Mouse (Mus musculus): ENCODE measurements around the gene Gm49361.
"Not testable (repeated sequence)": the region's sequence is repeated elsewhere in the genome, so short reads cannot be mapped to it uniquely, and the experiment has no call there.

Gm49361 gene

GRCm38 (mm10) chr14:57691316-57691715 is 54.6 kb downstream of the Gm49361 start:
- DNase-seq (ENCODE audit: low read depth, low spot score), result no peak

DNA sequence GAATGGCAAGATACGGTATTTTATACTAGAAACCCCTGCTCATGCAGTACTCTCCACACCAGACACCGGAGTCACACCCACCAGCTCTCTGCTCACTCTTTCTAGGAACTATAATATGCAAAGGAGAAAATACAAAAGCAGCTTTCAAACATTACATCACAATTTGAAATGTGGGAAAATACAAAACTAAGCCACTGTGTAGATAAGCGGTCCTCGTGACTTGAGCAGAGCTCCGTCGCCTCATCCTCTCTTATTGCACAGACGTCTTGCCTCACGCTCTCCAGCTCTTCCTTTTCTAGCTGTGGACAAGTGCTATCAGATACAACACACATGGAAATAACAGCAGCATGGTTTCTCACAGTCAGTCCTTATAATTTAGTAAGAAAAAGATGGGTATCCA is 55.2 kb downstream of the Gm49361 start:
- DNase-seq (ENCODE audit: low read depth, low spot score), result no peak

GRCm38 (mm10) chr14:57688066-57688465 is 57.8 kb downstream of the Gm49361 start:
- DNase-seq (ENCODE audit: low read depth, low spot score), result not testable (repeated sequence)

GRCm38 (mm10) chr14:57687441-57687840 is 58.5 kb downstream of the Gm49361 start:
- DNase-seq (ENCODE audit: low read depth, low spot score), result no peak

- DNase-seq (ENCODE audit: low read depth, low spot score), result no peak
Measured at GRCm38 (mm10) chr14:57686647-57687046, 59.3 kb downstream of the Gm49361 start.

GRCm38 (mm10) chr14:57684579-57684978 is 61.3 kb downstream of the Gm49361 start:
- DNase-seq (ENCODE audit: low read depth, low spot score), result peak; percentile 69

- DNase-seq (ENCODE audit: low read depth, low spot score), result no peak
Measured at GRCm38 (mm10) chr14:57682751-57683150, 63.2 kb downstream of the Gm49361 start.

DNA sequence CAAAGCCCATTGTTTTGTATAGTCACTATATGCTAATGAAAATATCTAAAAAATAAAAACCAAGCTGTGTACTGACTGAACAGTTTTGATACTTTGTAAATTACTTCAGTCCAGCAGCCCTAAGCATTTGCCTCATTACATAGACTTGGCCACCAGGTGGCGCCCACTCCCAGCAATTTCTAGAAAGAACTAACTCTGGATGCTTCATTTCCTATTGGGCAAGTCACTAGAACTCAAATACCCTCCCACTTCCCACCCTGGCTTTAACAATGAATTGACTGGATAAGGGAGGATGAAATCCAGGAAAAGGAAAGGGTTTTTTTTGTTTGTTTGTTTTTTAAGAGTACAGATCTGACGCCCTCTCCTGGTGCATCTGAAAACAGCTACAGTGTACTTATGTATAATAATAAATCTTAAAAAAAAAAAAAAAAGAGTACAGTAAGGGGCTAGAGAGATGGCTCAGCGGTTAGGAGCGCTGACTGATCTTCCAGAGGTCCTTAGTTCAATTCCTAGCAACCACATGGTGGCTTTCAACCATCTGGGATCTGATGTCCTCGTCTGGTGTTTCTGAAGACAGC is 65.9 kb downstream of the Gm49361 start:
- peak; percentile 84 for DNase-seq (ENCODE audit: low read depth, low spot score)

DNA sequence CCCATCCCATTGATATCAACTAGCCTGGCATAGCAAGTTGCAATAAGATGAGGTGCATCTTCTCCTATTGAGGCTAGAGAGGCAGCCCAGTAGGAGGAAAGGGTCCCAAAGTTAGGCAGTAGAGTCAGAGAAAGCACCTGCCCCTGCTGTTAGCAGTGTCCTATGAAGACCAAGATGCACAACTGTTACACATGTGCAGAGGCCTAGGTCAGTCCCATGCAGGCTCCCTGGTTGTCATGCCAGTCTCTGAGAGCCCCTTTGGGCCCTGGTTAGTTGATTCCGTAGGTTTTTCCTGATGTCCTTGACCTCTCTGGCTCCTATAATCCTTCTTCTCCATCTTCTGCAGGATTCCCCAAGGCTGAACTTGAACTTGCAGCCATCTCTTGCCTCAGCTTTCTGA is 66.4 kb downstream of the Gm49361 start:
- no peak for DNase-seq (ENCODE audit: low read depth, low spot score)

- no peak for DNase-seq (ENCODE audit: low read depth, low spot score)
Measured at GRCm38 (mm10) chr14:57675481-57675880, 70.4 kb downstream of the Gm49361 start.

GRCm38 (mm10) chr14:57665628-57665950 is 80.3 kb downstream of the Gm49361 start:
- no peak for DNase-seq (ENCODE audit: low read depth, low spot score)

GRCm38 (mm10) chr14:57664822-57665627 is 80.9 kb downstream of the Gm49361 start, which contains the start of gene Xpo4:
Gene Xpo4 (minus strand): TSS chr14:57665430.
- peak; percentile 91 for DNase-seq (ENCODE audit: low read depth, low spot score)

- DNase-seq (ENCODE audit: low read depth, low spot score), result peak; percentile 72
Measured at GRCm38 (mm10) chr14:57664311-57664821, 81.5 kb downstream of the Gm49361 start.

GRCm38 (mm10) chr14:57663630-57664029 is 82.3 kb downstream of the Gm49361 start:
- DNase-seq (ENCODE audit: low read depth, low spot score), result peak; percentile 26

DNA sequence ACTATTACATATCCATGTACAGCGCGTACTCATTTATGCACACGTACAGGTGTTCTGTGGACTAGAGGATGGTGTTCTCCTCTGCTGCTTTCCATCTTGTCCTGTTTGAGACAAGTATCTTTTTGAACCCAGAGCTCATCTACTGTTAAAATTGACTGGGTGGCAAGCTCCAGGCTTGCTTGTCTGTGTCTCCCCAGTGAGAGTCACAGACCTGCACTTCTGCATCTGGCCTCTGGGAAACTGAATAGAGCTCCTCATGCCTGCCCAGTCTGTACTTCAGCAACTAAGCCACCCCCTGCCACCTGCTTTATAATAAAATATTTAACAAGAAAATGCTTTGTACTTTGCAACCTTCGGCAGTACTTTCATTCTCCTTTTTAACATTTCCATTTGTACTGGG is 87.6 kb downstream of the Gm49361 start:
- peak; percentile 41 for DNase-seq (ENCODE audit: low read depth, low spot score)

DNA sequence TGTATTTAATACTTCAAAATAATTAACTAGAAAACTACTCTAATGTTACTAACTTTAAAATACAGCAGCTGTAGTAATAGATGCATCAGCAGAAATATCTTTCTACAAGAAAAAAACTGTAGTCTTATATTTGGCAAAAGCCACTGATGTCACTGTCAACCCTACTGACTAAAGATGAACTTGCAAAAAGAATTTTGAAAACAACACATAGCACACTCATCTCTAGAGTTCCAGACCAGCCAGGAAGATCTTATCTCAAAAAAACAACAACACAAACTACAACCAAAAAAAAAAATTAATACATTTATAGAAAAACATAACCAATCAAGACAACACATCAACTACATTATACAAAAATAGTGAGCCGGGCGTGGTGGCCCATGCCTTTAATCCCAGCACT is 88.4 kb downstream of the Gm49361 start:
- no peak for DNase-seq (ENCODE audit: low read depth, low spot score)

DNA sequence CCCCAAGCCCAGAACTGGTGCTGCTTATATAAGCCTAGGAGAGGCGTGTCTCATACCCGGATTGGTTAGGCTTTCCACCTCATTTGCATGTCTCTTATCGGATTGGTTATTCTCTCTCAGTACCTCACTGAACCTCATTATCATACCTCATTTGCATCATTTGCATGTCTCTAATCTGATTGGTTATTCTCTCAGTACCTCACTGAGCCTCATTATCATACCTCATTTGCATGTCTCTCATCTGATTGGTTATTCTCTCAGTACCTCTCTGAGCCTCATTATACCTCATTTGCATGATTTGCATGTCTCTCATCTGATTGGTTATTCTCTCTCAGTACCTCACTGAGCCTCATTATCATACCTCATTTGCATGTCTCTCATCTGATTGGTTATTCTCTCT is 89.4 kb downstream of the Gm49361 start:
- DNase-seq (ENCODE audit: low read depth, low spot score), result not testable (repeated sequence)

DNA sequence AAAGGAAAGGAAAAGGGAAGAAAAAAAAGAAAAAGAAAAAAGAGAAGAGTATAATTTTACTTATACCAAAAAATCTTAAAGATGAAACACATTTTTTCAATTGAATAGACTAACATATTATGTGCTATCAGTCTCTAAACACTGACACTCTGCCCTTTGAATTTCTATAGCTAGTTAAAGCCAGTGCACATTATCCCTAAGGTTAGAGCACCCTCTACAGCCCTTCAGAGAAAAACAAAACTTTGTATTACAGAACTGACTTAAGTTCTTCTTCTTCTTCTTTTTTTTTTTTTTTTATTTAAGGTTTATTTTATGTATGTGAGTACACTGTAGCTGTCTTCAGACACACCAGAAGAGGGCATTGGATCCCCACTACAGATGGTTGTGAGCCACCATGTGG is 96.4 kb downstream of the Gm49361 start:
- DNase-seq (ENCODE audit: low read depth, low spot score), result peak; percentile 38

GRCm38 (mm10) chr14:57646155-57646554 is 99.7 kb downstream of the Gm49361 start:
- DNase-seq (ENCODE audit: low read depth, low spot score), result no peak

- DNase-seq (ENCODE audit: low read depth, low spot score), result no peak
Measured at GRCm38 (mm10) chr14:57639153-57639552, 106.8 kb downstream of the Gm49361 start.

GRCm38 (mm10) chr14:57634141-57634540 is 111.8 kb downstream of the Gm49361 start:
- no peak for DNase-seq (ENCODE audit: low read depth, low spot score)

DNA sequence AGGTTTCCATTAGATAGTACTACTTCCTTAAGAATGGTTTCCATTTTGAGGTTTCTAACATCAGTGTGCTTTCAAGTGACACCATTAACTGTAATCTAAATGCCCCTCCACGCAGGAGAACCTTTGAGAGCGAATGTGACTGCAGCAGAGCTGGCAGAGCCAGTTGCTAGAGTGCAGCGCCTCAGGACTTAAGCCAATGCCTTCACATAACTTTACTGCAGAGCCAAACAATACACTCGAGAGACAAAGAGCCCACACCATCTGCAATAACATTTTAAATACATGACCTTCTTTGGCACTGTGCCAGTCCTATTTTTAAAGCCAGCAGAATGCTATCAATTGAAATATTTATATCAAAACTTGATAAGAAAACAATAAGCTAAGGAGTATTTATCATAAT is 116.3 kb downstream of the Gm49361 start:
- DNase-seq (ENCODE audit: low read depth, low spot score), result no peak

DNA sequence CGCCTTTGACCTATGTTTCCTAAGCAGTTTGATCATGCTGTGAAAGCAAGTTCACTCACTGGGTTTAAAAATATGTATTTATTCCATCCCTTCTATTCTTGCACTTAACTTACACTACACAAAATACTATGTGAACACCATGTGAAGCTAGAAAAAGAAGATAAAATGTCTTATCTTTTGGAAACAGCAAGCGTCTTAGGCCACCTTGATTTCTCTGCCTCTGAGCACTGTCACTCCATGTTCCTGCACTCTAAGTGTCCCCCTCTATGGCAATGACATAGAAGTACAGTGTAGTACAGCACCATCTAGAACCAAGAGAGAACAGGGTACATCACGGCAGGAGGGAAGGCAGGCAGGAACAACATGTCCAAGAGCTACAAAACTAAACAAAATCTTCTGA is 123.0 kb downstream of the Gm49361 start:
- no peak for DNase-seq (ENCODE audit: low read depth, low spot score)
